13 mouse cellular contexts compared by ENCODE assay signal in the genomic region with DNA sequence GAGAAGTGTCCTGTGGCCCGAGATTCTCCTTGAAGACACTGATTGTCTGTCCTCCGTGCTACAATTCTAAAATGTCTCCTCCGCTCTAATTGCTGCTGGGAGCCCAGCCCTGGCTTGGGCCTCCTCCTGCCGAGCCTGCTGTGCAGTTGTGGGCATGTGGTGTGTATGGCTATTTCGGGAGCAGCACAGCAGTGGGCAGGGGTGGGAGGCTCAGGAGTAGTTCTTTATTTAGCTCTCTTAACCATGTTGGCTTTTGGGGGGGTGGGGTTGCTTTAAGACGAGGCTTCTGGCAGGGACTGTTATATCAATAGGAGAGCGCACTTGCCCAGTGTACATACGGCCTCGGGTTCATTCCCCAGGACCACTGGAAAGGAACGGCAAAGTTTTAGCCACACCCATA. TPM values are rescaled to one million over a fixed set of nuclear protein-coding genes. Genes with fewer than 3 reads are reported as not detected.
DNase-seq lines count a peak whose midpoint lies in the region; ATAC-seq and TF ChIP-seq lines count a peak whose summit lies in the region.
"Had no signal": no experiment of that assay in that cellular context is flagged by ENCODE, and none has a peak within 500 bp of the region (broad histone marks: within the 10 kb centered on the region; RNA-seq: fewer than 3 reads in every experiment).

No protein-coding gene starts in this region.

- H3K4me1 ChIP-seq in kidney, postnatal 0 days (replicated peaks; ENCODE audit: insufficient read depth, low read length) = no peaks in the 10 kb centered on the region
- H3K4me1 ChIP-seq in midbrain, embryonic 15.5 days = no peaks in the 10 kb centered on the region
- H3K4me1 ChIP-seq: hindbrain, embryonic 15.5 days had no signal

- H3K4me3 ChIP-seq in kidney, postnatal 0 days (replicated peaks; ENCODE audit: low read depth, low read length) = no peak overlapping the region
- no peak overlapping the region for H3K4me3 ChIP-seq in midbrain, embryonic 15.5 days
- H3K4me3 ChIP-seq: hindbrain, embryonic 15.5 days had no signal

- H3K9ac ChIP-seq in kidney, postnatal 0 days (ENCODE audit: low read depth, low read length) = no peak overlapping the region
- H3K9ac ChIP-seq in midbrain, embryonic 15.5 days = no peak overlapping the region
- H3K9ac ChIP-seq: hindbrain, embryonic 15.5 days had no signal

- no peak for ATAC-seq in kidney, postnatal 0 days (replicated peaks; ENCODE audit: low FRiP score, low read depth)
- no peak for ATAC-seq in activated CD4-positive, CD25-positive, alpha-beta regulatory T cell, adult 4 months
- no peak for ATAC-seq in midbrain, embryonic 15.5 days (replicated peaks)

- 29% methylated on average over 10 of the region's 10 CpGs for WGBS in kidney, postnatal 0 days
- WGBS in midbrain, embryonic 15.5 days = 58% methylated on average over 10 of the region's 10 CpGs

- no peaks in the 10 kb centered on the region for H3K36me3 ChIP-seq in kidney, postnatal 0 days (ENCODE audit: insufficient read depth, low read length)
- H3K36me3 ChIP-seq in midbrain, embryonic 15.5 days (replicated peaks) = no peaks in the 10 kb centered on the region
- H3K36me3 ChIP-seq: hindbrain, embryonic 15.5 days had no signal

- no peak overlapping the region for H3K27ac ChIP-seq in kidney, postnatal 0 days
- no peak overlapping the region for H3K27ac ChIP-seq in midbrain, embryonic 15.5 days
- H3K27ac ChIP-seq: hindbrain, embryonic 15.5 days had no signal

- TF ChIP-seq CTCF in kidney, postnatal 0 days (IDR thresholded peaks at IDR 0.05; ENCODE audit: low read depth) = no peak

- H3K4me2 ChIP-seq in kidney, postnatal 0 days (ENCODE audit: low read length) = no peak overlapping the region
- no peak overlapping the region for H3K4me2 ChIP-seq in midbrain, embryonic 15.5 days
- H3K4me2 ChIP-seq: hindbrain, embryonic 15.5 days had no signal

- peak; percentile 8 for DNase-seq in kidney, postnatal 0 days (ENCODE audit: low spot score)
- no peak for DNase-seq in kidney, adult 18-20 months
- DNase-seq in frontal cortex, postnatal 36 days (ENCODE audit: low spot score in 2 of 2) = peak; percentile 67 to 85
- DNase-seq in heart, postnatal 4 days = peak; percentile 60
- peak; percentile 69 to 79 for DNase-seq in right cerebral cortex, postnatal 10 days (ENCODE audit: low spot score in 2 of 2)
- no peak for DNase-seq in kidney, postnatal 10 days
- DNase-seq: adrenal gland, postnatal 10 days; cerebellum, adult 11 months; lung, adult 18-20 months; thymus, postnatal 4 days had no signal

- no peaks in the 10 kb centered on the region for H3K9me3 ChIP-seq in kidney, postnatal 0 days (replicated peaks; ENCODE audit: low read length)
- no peaks in the 10 kb centered on the region for H3K9me3 ChIP-seq in midbrain, embryonic 15.5 days
- H3K9me3 ChIP-seq: hindbrain, embryonic 15.5 days had no signal

- H3K27me3 ChIP-seq in kidney, postnatal 0 days (ENCODE audit: insufficient read depth, low read length) = no peaks in the 10 kb centered on the region
- no peaks in the 10 kb centered on the region for H3K27me3 ChIP-seq in midbrain, embryonic 15.5 days (replicated peaks)
- H3K27me3 ChIP-seq: hindbrain, embryonic 15.5 days had no signal

RNA-seq across cellular contexts. Expression of gene Klhdc4, which starts 42.8 kb away (rescaled TPM):
- 21.2 and 25.3 TPM in 2 replicates for polyA plus RNA-seq in kidney, postnatal 0 days (2015; fragmentation: Nextera tagmentation; extraction: Ambion mirVana)
- total RNA-seq in heart, postnatal 4 days (2021) = 10 to 100 TPM; 17.8 to 21.9 TPM
- polyA plus RNA-seq in activated CD4-positive, CD25-positive, alpha-beta regulatory T cell, adult 4 months (2017; shearing (Covaris generic)) = 10 to 100 TPM; 17.7 to 18.6 TPM
- polyA plus RNA-seq in midbrain, embryonic 15.5 days (2015; fragmentation: Nextera tagmentation; extraction: Ambion mirVana) = 49.6 and 52.3 TPM in 2 replicates

RNA-seq across cellular contexts. Expression of gene Jph3, which starts 57.1 kb away (rescaled TPM):
- polyA plus RNA-seq in kidney, postnatal 0 days (2015; fragmentation: Nextera tagmentation; extraction: Ambion mirVana) = 0.37 and 0.41 TPM in 2 replicates
- total RNA-seq in heart, postnatal 4 days (2021) = under 1 TPM in 1 of 2 experiments, not detected in 1; 0.07 TPM
- polyA plus RNA-seq in activated CD4-positive, CD25-positive, alpha-beta regulatory T cell, adult 4 months (2017; shearing (Covaris generic)) = under 1 TPM in 1 of 2 experiments, not detected in 1; 0.12 TPM
- 111 and 114 TPM in 2 replicates for polyA plus RNA-seq in midbrain, embryonic 15.5 days (2015; fragmentation: Nextera tagmentation; extraction: Ambion mirVana)

Comparison
In these comparisons a context has a peak if more than half of its experiments do, and no peak if none do; other contexts are left out.
1. DNase-seq: peak in kidney, postnatal 0 days (single experiment), frontal cortex, postnatal 36 days (2 of 2), heart, postnatal 4 days (single experiment) and right cerebral cortex, postnatal 10 days (2 of 2); none in kidney, adult 18-20 months (single experiment) and kidney, postnatal 10 days (single experiment).
2. RNA of gene Jph3, which starts 57.1 kb away (polyA plus RNA-seq): 111 to 114 TPM in midbrain, embryonic 15.5 days; 0.37 to 0.41 TPM in kidney, postnatal 0 days and 0.12 TPM in activated CD4-positive, CD25-positive, alpha-beta regulatory T cell, adult 4 months; every median in the first group is over 10 times any median in the second.